Mouse (Mus musculus): Measurements from ENCODE around the gene S100a11. TPM values are rescaled to one million over a fixed set of nuclear protein-coding genes. Genes with fewer than 3 reads are reported as not detected.
A peak's percentile ranks its signal among the peaks of the same experiment; 100 is the strongest.

Gene S100a11
- polyA plus RNA-seq, 1 experiment from 2014 or later = 525 TPM

DNA sequence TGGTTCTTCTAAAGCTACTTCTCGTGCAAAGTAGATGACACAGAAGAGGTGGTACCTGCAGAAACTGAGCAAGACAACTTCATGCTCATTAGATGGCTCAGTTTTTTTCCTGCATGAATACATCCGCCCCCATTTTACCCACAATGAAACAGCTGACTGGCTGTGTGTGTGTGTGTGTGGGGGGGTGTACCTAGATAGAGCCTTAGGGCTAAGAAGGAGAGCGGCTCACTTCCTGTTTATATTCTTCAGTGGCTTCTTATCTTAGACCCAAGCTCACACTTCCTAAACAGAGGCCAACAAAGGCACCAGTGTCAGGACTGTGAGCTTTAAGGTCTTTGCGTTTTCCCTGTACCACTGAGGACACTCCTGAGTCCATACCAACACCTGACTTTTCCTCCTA lies 29.7 kb downstream of the S100a11 start:
- Histone ChIP-seq H3K9ac (replicated peaks; ENCODE audit: low read length) (no peak overlapping the region), H3K9me3 (replicated peaks; ENCODE audit: control insufficient read depth, low read length) (no peaks in the 10 kb centered on the region), H3K27me3 (ENCODE audit: control insufficient read depth, insufficient read depth, low read length) (no peaks in the 10 kb centered on the region), H3K36me3 (replicated peaks; ENCODE audit: control insufficient read depth, insufficient read depth, low read depth, low read length) (no peaks in the 10 kb centered on the region), H3K4me3 (ENCODE audit: low read depth, low read length) (no peak overlapping the region), H3K4me2 (ENCODE audit: low read depth, low read length) (no peak overlapping the region), H3K27ac (replicated peaks; ENCODE audit: low read depth, low read length) (no peak overlapping the region), H3K4me1 (ENCODE audit: control insufficient read depth, insufficient read depth, low read length) (no peaks in the 10 kb centered on the region)
- WGBS = 75% methylated on average over 4 of the region's 4 CpGs
- DNase-seq (ENCODE audit: low spot score) (no peak), ATAC-seq (replicated peaks; ENCODE audit: insufficient number of reproducible peaks, low FRiP score, low TSS enrichment, low read depth) (no peak)

DNA sequence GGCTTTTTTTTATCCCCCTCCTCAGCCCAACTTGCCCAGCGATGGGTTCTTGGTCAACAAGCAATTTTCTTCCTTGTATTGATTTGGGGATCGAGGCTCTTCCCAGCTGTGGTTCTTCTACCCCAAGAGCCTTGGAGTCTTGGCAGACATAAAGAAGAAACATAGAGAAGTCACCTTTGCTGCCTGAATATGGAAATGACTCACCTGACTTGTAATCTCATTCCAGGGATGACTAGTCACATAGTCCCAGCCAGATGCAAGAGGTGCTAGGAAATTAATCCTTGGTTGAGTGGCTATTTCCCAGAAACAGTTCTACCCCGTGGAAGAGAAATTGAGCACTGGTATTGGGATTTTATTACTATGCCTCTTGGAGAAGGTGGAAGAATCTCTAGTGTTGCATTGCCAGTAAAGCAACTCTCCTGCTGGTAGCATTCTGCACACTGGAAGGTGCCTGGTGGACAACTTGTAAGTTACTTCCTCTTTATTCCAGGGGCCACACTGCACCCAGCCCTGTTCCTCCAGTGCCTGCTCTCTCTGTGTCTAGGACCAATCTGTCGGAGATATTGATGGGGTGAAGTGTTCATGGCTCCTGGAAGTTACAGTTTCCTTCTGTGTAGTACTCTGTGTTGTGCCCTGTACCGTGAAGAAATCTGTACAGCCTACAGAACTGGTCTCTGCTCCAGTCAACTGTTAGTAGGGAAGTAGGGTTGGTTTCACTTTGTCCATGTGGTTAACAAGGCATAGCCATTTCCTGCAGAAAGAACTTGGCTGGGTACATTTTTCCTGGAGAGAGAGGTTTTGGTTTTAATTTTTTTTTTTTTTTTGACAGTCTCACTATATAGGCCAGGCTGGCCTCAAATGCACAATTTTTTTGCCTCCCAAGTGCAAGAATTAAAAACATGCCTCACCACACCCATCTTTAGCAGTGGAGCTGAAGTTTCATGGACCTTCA lies 31.9 kb downstream of the S100a11 start:
- no peak for ATAC-seq (replicated peaks; ENCODE audit: insufficient number of reproducible peaks, low FRiP score, low TSS enrichment, low read depth)
- H3K4me2 ChIP-seq (ENCODE audit: low read depth, low read length) = no peak overlapping the region
- WGBS = 89% methylated on average over 5 of the region's 5 CpGs
- no peak overlapping the region for H3K9ac ChIP-seq (replicated peaks; ENCODE audit: low read length)
- DNase-seq (ENCODE audit: low spot score) = no peak
- no peaks in the 10 kb centered on the region for H3K4me1 ChIP-seq (ENCODE audit: control insufficient read depth, insufficient read depth, low read length)
- no peaks in the 10 kb centered on the region for H3K36me3 ChIP-seq (replicated peaks; ENCODE audit: control insufficient read depth, insufficient read depth, low read depth, low read length)
- no peak overlapping the region for H3K4me3 ChIP-seq (ENCODE audit: low read depth, low read length)
- H3K9me3 ChIP-seq (replicated peaks; ENCODE audit: control insufficient read depth, low read length) = no peaks in the 10 kb centered on the region
- H3K27ac ChIP-seq (replicated peaks; ENCODE audit: low read depth, low read length) = no peak overlapping the region
- H3K27me3 ChIP-seq (ENCODE audit: control insufficient read depth, insufficient read depth, low read length) = no peaks in the 10 kb centered on the region

DNA sequence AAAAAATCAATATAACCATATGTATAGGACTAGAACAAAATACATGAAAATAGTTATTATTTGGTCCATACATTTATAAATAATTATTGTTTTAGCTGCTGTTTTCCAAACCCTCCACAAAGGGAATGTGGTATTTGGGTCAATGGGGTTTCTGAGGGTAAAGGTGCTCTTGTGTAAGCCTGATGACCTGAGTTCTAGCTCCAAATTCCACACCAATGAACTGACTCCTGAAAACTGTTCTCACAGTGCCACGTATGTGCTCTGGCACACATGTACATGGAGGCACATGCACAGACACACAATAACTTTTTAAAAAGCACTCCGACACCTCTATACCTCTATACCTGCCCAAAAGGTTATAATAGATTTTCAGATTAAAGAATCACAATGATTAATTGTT lies 33.0 kb downstream of the S100a11 start:
- Histone ChIP-seq H3K27me3 (ENCODE audit: control insufficient read depth, insufficient read depth, low read length) (no peaks in the 10 kb centered on the region), H3K4me3 (ENCODE audit: low read depth, low read length) (no peak overlapping the region), H3K36me3 (replicated peaks; ENCODE audit: control insufficient read depth, insufficient read depth, low read depth, low read length) (no peaks in the 10 kb centered on the region), H3K9me3 (replicated peaks; ENCODE audit: control insufficient read depth, low read length) (no peaks in the 10 kb centered on the region), H3K27ac (replicated peaks; ENCODE audit: low read depth, low read length) (no peak overlapping the region), H3K9ac (replicated peaks; ENCODE audit: low read length) (no peak overlapping the region), H3K4me1 (ENCODE audit: control insufficient read depth, insufficient read depth, low read length) (no peaks in the 10 kb centered on the region), H3K4me2 (ENCODE audit: low read depth, low read length) (no peak overlapping the region)
- no peak for ATAC-seq (replicated peaks; ENCODE audit: insufficient number of reproducible peaks, low FRiP score, low TSS enrichment, low read depth)
- no peak for DNase-seq (ENCODE audit: low spot score)
- 89% methylated on average over 2 of the region's 2 CpGs for WGBS

DNA sequence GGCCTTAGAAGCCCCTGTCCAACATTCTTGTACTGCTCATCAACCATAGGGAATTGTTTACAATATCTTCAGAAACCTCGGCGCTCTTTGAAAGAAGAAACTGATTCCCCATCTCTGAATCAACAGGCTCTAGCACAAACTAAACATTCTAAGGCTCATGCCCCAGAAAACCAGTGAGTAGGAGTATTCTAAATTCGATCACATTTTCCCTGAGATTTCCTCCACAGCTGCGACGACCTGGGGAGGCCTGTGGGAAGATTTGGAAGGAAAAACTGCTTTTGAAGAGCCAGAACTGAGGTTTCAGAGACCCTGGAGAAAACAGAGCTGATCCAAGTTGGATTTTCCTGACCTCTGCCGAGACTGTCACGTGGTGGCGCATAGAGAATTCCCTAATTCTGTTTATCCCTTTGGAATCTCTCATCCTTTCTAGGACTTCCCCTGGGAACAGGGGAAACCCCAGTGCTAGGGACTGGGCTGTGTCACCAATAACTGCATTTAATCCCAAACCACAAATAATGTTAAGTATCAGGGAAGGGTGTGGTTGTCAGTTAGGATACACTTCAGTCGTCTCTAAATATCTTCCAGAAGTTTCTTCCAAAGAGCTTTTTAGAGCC lies 33.6 kb downstream of the S100a11 start:
- no peak overlapping the region for H3K4me2 ChIP-seq (ENCODE audit: low read depth, low read length)

DNA sequence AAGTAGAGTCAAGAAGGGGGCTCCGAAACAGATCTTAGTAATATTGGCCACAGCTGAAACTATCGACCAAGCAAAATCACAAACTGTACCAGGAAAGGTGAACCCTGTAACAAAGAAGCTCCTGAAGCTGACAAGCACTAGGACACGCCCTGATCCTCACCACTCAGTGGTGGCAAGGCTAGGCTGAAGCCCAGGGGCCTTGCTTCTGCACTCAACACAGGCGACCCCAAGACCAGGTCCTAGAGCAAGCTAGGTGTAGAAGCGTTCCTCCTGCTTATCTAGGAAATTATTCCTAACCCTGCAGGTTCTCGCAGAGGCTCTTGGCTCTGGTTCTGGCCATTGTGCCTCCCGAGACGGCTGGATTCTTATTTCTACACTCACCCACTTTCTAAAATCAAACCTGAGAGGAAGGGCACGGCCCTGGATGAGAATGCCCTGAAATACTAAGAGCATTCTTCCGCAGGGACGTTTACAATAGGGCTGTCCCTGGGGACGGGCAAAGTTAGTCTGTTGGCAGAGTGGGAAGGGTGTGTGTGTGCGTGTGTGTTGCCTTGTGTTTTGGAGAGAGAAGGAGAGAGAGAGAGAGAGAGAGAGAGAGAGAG lies 34.2 kb downstream of the S100a11 start:
- Histone ChIP-seq H3K27me3 (ENCODE audit: control insufficient read depth, insufficient read depth, low read length) (no peaks in the 10 kb centered on the region), H3K27ac (replicated peaks; ENCODE audit: low read depth, low read length) (no peak overlapping the region), H3K4me3 (ENCODE audit: low read depth, low read length) (peak overlapping the region; percentile 59), H3K9ac (replicated peaks; ENCODE audit: low read length) (peak overlapping the region; percentile 10; the same call in 1 of the 2 replicates), H3K36me3 (replicated peaks; ENCODE audit: control insufficient read depth, insufficient read depth, low read depth, low read length) (no peaks in the 10 kb centered on the region), H3K4me1 (ENCODE audit: control insufficient read depth, insufficient read depth, low read length) (no peaks in the 10 kb centered on the region), H3K9me3 (replicated peaks; ENCODE audit: control insufficient read depth, low read length) (no peaks in the 10 kb centered on the region), H3K4me2 (ENCODE audit: low read depth, low read length) (peak overlapping the region; percentile 91)
- ATAC-seq (replicated peaks; ENCODE audit: insufficient number of reproducible peaks, low FRiP score, low TSS enrichment, low read depth) (peak; percentile 19; the same call in 1 of the 2 replicates), DNase-seq (ENCODE audit: low spot score) (peak; percentile 35)
- WGBS = 16% methylated on average over 13 of the region's 13 CpGs

More for the DNA sequence above, 33.6 kb downstream of the S100a11 start:
- no peak for ATAC-seq (replicated peaks; ENCODE audit: insufficient number of reproducible peaks, low FRiP score, low TSS enrichment, low read depth)
- Histone ChIP-seq H3K27me3 (ENCODE audit: control insufficient read depth, insufficient read depth, low read length) (no peaks in the 10 kb centered on the region), H3K9me3 (replicated peaks; ENCODE audit: control insufficient read depth, low read length) (no peaks in the 10 kb centered on the region), H3K4me1 (ENCODE audit: control insufficient read depth, insufficient read depth, low read length) (no peaks in the 10 kb centered on the region), H3K4me3 (ENCODE audit: low read depth, low read length) (no peak overlapping the region), H3K9ac (replicated peaks; ENCODE audit: low read length) (no peak overlapping the region), H3K36me3 (replicated peaks; ENCODE audit: control insufficient read depth, insufficient read depth, low read depth, low read length) (no peaks in the 10 kb centered on the region), H3K27ac (replicated peaks; ENCODE audit: low read depth, low read length) (no peak overlapping the region)
- 62% methylated on average over 9 of the region's 9 CpGs for WGBS
- no peak for DNase-seq (ENCODE audit: low spot score)

DNA sequence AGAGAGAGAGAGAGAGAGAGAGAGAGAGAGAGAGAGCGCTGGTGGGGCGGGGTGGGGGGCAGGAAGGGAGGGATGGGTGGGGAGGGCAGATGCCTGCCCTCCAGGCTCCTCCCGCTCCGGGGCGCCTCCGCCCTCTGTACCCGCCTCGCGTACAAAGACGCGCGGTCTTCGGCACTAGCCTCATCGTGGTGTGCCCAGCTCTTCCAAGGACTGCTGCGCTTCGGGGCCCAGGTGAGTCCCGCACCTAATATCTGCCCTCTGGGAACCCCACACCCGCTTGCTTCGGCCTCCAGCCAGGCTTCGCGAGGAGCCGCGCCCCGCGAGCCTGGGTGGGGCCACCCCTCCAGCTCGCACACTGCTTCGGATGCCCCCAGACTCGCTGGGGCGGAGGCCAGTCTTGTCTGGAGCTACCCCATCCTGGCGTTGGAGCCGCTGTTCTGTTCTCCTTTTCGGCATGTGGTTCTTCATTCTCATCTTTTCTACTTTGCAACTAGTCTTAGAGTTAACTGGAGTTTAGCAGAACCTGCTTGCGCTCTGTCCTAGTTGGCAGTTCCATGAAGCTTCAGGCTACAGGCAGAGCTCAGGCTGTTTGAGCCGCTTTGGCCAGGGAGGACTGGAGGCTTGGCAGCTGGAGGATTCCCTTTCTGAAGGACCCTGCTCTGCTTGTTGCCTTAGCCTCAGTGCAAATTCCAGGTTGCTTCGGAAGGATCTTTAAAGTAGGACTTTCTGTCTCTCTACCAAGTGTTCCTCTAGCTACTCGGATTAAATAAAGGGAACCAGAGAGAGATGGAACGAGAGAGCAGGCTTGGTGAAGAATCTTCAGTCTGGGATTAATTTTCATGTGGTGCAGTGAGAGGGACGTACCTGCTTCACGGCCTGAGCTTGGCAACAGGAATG lies 34.9 kb downstream of the S100a11 start, which contains the start of gene S100a10:
Gene S100a10, plus strand, starts transcription at position 100 of the 897 bp plus-strand sequence.
- H3K27ac ChIP-seq (replicated peaks; ENCODE audit: low read depth, low read length) = peak within 1 kb of the TSS; percentile 35; the same call in 1 of the 2 replicates

DNA sequence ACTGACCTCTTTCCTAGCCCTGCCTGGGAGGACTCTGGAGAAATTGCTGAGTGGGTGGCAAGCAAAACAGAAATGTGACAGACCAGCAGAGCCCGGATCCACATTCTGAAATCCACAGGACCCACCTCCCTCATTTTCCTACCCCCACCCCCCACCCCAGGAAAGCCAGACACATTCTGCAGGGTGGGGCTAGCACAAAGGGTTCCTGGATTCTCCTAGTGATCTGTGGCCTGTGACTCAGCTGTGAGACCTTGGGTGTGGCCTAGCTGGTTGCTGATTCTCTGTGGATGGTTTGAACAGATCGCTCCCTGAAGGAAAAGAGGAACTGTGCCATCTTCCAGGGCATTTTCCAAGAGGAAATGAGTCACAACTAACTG lies 35.6 kb downstream of the S100a11 start:
- Histone ChIP-seq H3K27me3 (ENCODE audit: control insufficient read depth, insufficient read depth, low read length) (no peaks in the 10 kb centered on the region), H3K4me1 (ENCODE audit: control insufficient read depth, insufficient read depth, low read length) (no peaks in the 10 kb centered on the region), H3K4me3 (ENCODE audit: low read depth, low read length) (peak overlapping the region; percentile 59), H3K4me2 (ENCODE audit: low read depth, low read length) (peak overlapping the region; percentile 91), H3K9ac (replicated peaks; ENCODE audit: low read length) (peak overlapping the region; percentile 77), H3K9me3 (replicated peaks; ENCODE audit: control insufficient read depth, low read length) (no peaks in the 10 kb centered on the region), H3K36me3 (replicated peaks; ENCODE audit: control insufficient read depth, insufficient read depth, low read depth, low read length) (no peaks in the 10 kb centered on the region), H3K27ac (replicated peaks; ENCODE audit: low read depth, low read length) (no peak overlapping the region; the same call in 1 of the 2 replicates)
- ATAC-seq (replicated peaks; ENCODE audit: insufficient number of reproducible peaks, low FRiP score, low TSS enrichment, low read depth) (no peak), DNase-seq (ENCODE audit: low spot score) (peak; percentile 28)
- WGBS = 15% methylated on average over 2 of the region's 2 CpGs

More for the DNA sequence above, 34.9 kb downstream of the S100a11 start, which contains the start of gene S100a10:
- H3K4me3 ChIP-seq (ENCODE audit: low read depth, low read length) = peak within 1 kb of the TSS; percentile 59
- peak within 1 kb of the TSS; percentile 77 for H3K9ac ChIP-seq (replicated peaks; ENCODE audit: low read length)
- no peaks in the 10 kb centered on the region for H3K9me3 ChIP-seq (replicated peaks; ENCODE audit: control insufficient read depth, low read length)
- H3K4me2 ChIP-seq (ENCODE audit: low read depth, low read length) = peak within 1 kb of the TSS; percentile 91
- peak; percentile 87 for ATAC-seq (replicated peaks; ENCODE audit: insufficient number of reproducible peaks, low FRiP score, low TSS enrichment, low read depth)
- WGBS = 2% methylated on average over 33 of the region's 39 CpGs
- H3K36me3 ChIP-seq (replicated peaks; ENCODE audit: control insufficient read depth, insufficient read depth, low read depth, low read length) = no peaks in the 10 kb centered on the region
- no peaks in the 10 kb centered on the region for H3K27me3 ChIP-seq (ENCODE audit: control insufficient read depth, insufficient read depth, low read length)
- H3K4me1 ChIP-seq (ENCODE audit: control insufficient read depth, insufficient read depth, low read length) = no peaks in the 10 kb centered on the region
- DNase-seq (ENCODE audit: low spot score) = peak; percentile 66

Measured in embryonic facial prominence, embryonic 11.5 days (tissue).